Mouse (Mus musculus): ENCODE measurements around the gene Gna14. TPM values are rescaled to one million over a fixed set of nuclear protein-coding genes. Genes with fewer than 3 reads are reported as not detected.

The Gna14 gene
- polyA plus RNA-seq, 1 experiment from 2014 or later: 4.8 TPM

- H3K36me3 ChIP-seq: no peaks in the 10 kb centered on the region
- peaks cover 21% of the 10 kb centered on the region for H3K27me3 ChIP-seq
- peak overlapping the region; percentile 16; the same call in 1 of the 2 replicates for H3K9ac ChIP-seq
- H3K4me2 ChIP-seq (replicated peaks): peak overlapping the region; percentile 72
- H3K4me3 ChIP-seq (replicated peaks): peak overlapping the region; percentile 46
- peaks cover 22% of the 10 kb centered on the region for H3K4me1 ChIP-seq
- 4% methylated on average over 61 of the region's 61 CpGs for WGBS
- H3K9me3 ChIP-seq (replicated peaks): no peaks in the 10 kb centered on the region
- no peak for ATAC-seq (ENCODE audit: insufficient number of reproducible peaks, low FRiP score, low TSS enrichment, low read depth)
- no peak overlapping the region for H3K27ac ChIP-seq (replicated peaks)
Observed at GRCm38 (mm10) chr19:16436335-16437169, 990 bp downstream of the Gna14 start.

GRCm38 (mm10) chr19:16437170-16437483 is 1.6 kb downstream of the Gna14 start:
- peak overlapping the region; percentile 72; the same call in 1 of the 2 replicates for H3K4me2 ChIP-seq (replicated peaks)
- no peaks in the 10 kb centered on the region for H3K9me3 ChIP-seq (replicated peaks)
- no peaks in the 10 kb centered on the region for H3K36me3 ChIP-seq
- H3K27me3 ChIP-seq: peaks cover 21% of the 10 kb centered on the region
- ATAC-seq (ENCODE audit: insufficient number of reproducible peaks, low FRiP score, low TSS enrichment, low read depth): no peak
- H3K4me1 ChIP-seq: peaks cover 22% of the 10 kb centered on the region
- H3K4me3 ChIP-seq (replicated peaks): peak overlapping the region; percentile 46
- WGBS: 58% methylated on average over 4 of the region's 4 CpGs
- no peak overlapping the region for H3K27ac ChIP-seq (replicated peaks)
- H3K9ac ChIP-seq: no peak overlapping the region

- peaks cover 21% of the 10 kb centered on the region for H3K27me3 ChIP-seq
- no peak for ATAC-seq (ENCODE audit: insufficient number of reproducible peaks, low FRiP score, low TSS enrichment, low read depth)
- no peak overlapping the region for H3K27ac ChIP-seq (replicated peaks)
- H3K4me2 ChIP-seq (replicated peaks): no peak overlapping the region
- H3K36me3 ChIP-seq: no peaks in the 10 kb centered on the region
- no peaks in the 10 kb centered on the region for H3K9me3 ChIP-seq (replicated peaks)
- H3K4me1 ChIP-seq: peaks cover 22% of the 10 kb centered on the region
- no peak overlapping the region for H3K9ac ChIP-seq
- 69% methylated on average over 5 of the region's 5 CpGs for WGBS
- no peak overlapping the region for H3K4me3 ChIP-seq (replicated peaks)
Observed at GRCm38 (mm10) chr19:16437906-16438305, 2.3 kb downstream of the Gna14 start.

- no peak overlapping the region for H3K4me2 ChIP-seq (replicated peaks)
- H3K27ac ChIP-seq (replicated peaks): no peak overlapping the region
- H3K4me1 ChIP-seq: peaks cover 22% of the 10 kb centered on the region
- H3K4me3 ChIP-seq (replicated peaks): no peak overlapping the region
- peaks cover 21% of the 10 kb centered on the region for H3K27me3 ChIP-seq
- no peak for ATAC-seq (ENCODE audit: insufficient number of reproducible peaks, low FRiP score, low TSS enrichment, low read depth)
- no peak overlapping the region for H3K9ac ChIP-seq
- no peaks in the 10 kb centered on the region for H3K36me3 ChIP-seq
- 70% methylated on average over 4 of the region's 4 CpGs for WGBS
- H3K9me3 ChIP-seq (replicated peaks): no peaks in the 10 kb centered on the region
Observed at GRCm38 (mm10) chr19:16439278-16439677, 3.7 kb downstream of the Gna14 start.

GRCm38 (mm10) chr19:16439834-16440233 is 4.3 kb downstream of the Gna14 start:
- H3K9ac ChIP-seq: no peak overlapping the region
- no peak for ATAC-seq (ENCODE audit: insufficient number of reproducible peaks, low FRiP score, low TSS enrichment, low read depth)
- H3K27ac ChIP-seq (replicated peaks): no peak overlapping the region
- H3K4me2 ChIP-seq (replicated peaks): no peak overlapping the region
- H3K9me3 ChIP-seq (replicated peaks): no peaks in the 10 kb centered on the region
- peaks cover 21% of the 10 kb centered on the region for H3K27me3 ChIP-seq
- WGBS: 62% methylated on average over 13 of the region's 13 CpGs
- peaks cover 22% of the 10 kb centered on the region for H3K4me1 ChIP-seq
- H3K4me3 ChIP-seq (replicated peaks): no peak overlapping the region
- H3K36me3 ChIP-seq: no peaks in the 10 kb centered on the region

GRCm38 (mm10) chr19:16441329-16441728 is 5.8 kb downstream of the Gna14 start:
- Histone ChIP-seq H3K4me1 (peaks cover 7% of the 10 kb centered on the region), H3K27me3 (peaks cover 10% of the 10 kb centered on the region), H3K4me2 (replicated peaks) (no peak overlapping the region), H3K27ac (replicated peaks) (no peak overlapping the region), H3K36me3 (no peaks in the 10 kb centered on the region), H3K9ac (no peak overlapping the region), H3K4me3 (replicated peaks) (no peak overlapping the region), H3K9me3 (replicated peaks) (no peaks in the 10 kb centered on the region)
- no peak for ATAC-seq (ENCODE audit: insufficient number of reproducible peaks, low FRiP score, low TSS enrichment, low read depth)
- WGBS: 85% methylated on average over 6 of the region's 6 CpGs

GRCm38 (mm10) chr19:16443335-16443734 is 7.8 kb downstream of the Gna14 start:
- H3K27ac ChIP-seq (replicated peaks): no peak overlapping the region
- H3K9ac ChIP-seq: no peak overlapping the region
- H3K9me3 ChIP-seq (replicated peaks): no peaks in the 10 kb centered on the region
- no peaks in the 10 kb centered on the region for H3K27me3 ChIP-seq
- no peaks in the 10 kb centered on the region for H3K36me3 ChIP-seq
- no peaks in the 10 kb centered on the region for H3K4me1 ChIP-seq
- H3K4me3 ChIP-seq (replicated peaks): no peak overlapping the region
- H3K4me2 ChIP-seq (replicated peaks): no peak overlapping the region
- no peak for ATAC-seq (ENCODE audit: insufficient number of reproducible peaks, low FRiP score, low TSS enrichment, low read depth)
- WGBS: 81% methylated on average over 5 of the region's 5 CpGs

GRCm38 (mm10) chr19:16446612-16447011 is 11.1 kb downstream of the Gna14 start:
- no peak for ATAC-seq (ENCODE audit: insufficient number of reproducible peaks, low FRiP score, low TSS enrichment, low read depth)

GRCm38 (mm10) chr19:16447832-16448621 is 12.5 kb downstream of the Gna14 start:
- no peak overlapping the region for H3K4me2 ChIP-seq (replicated peaks)
- 71% methylated on average over 6 of the region's 6 CpGs for WGBS
- H3K9ac ChIP-seq: no peak overlapping the region
- no peak overlapping the region for H3K27ac ChIP-seq (replicated peaks)
- no peaks in the 10 kb centered on the region for H3K4me1 ChIP-seq
- H3K27me3 ChIP-seq: no peaks in the 10 kb centered on the region
- no peak overlapping the region for H3K4me3 ChIP-seq (replicated peaks)
- no peaks in the 10 kb centered on the region for H3K9me3 ChIP-seq (replicated peaks)
- ATAC-seq (ENCODE audit: insufficient number of reproducible peaks, low FRiP score, low TSS enrichment, low read depth): no peak
- no peaks in the 10 kb centered on the region for H3K36me3 ChIP-seq

More at GRCm38 (mm10) chr19:16446612-16447011, 11.1 kb downstream of the Gna14 start:
- Histone ChIP-seq H3K27me3 (no peaks in the 10 kb centered on the region), H3K4me2 (replicated peaks) (no peak overlapping the region), H3K27ac (replicated peaks) (no peak overlapping the region), H3K36me3 (no peaks in the 10 kb centered on the region), H3K9ac (no peak overlapping the region), H3K9me3 (replicated peaks) (no peaks in the 10 kb centered on the region), H3K4me3 (replicated peaks) (no peak overlapping the region), H3K4me1 (no peaks in the 10 kb centered on the region)
- WGBS: 81% methylated on average over 6 of the region's 6 CpGs

GRCm38 (mm10) chr19:16448796-16449195 is 13.2 kb downstream of the Gna14 start:
- Histone ChIP-seq H3K9me3 (replicated peaks) (no peaks in the 10 kb centered on the region), H3K27me3 (no peaks in the 10 kb centered on the region), H3K27ac (replicated peaks) (no peak overlapping the region), H3K4me1 (no peaks in the 10 kb centered on the region), H3K36me3 (no peaks in the 10 kb centered on the region), H3K4me2 (replicated peaks) (no peak overlapping the region), H3K9ac (no peak overlapping the region), H3K4me3 (replicated peaks) (no peak overlapping the region)
- WGBS: 74% methylated on average over 5 of the region's 5 CpGs
- no peak for ATAC-seq (ENCODE audit: insufficient number of reproducible peaks, low FRiP score, low TSS enrichment, low read depth)

GRCm38 (mm10) chr19:16450824-16451223 is 15.3 kb downstream of the Gna14 start:
- Histone ChIP-seq H3K4me2 (replicated peaks) (no peak overlapping the region), H3K9me3 (replicated peaks) (no peaks in the 10 kb centered on the region), H3K4me3 (replicated peaks) (no peak overlapping the region), H3K27me3 (no peaks in the 10 kb centered on the region), H3K36me3 (no peaks in the 10 kb centered on the region), H3K4me1 (no peaks in the 10 kb centered on the region), H3K9ac (no peak overlapping the region), H3K27ac (replicated peaks) (no peak overlapping the region)
- no peak for ATAC-seq (ENCODE audit: insufficient number of reproducible peaks, low FRiP score, low TSS enrichment, low read depth)
- WGBS: 56% methylated on average over 3 of the region's 3 CpGs
